Mouse (Mus musculus): ENCODE measurements around the gene Rbm18. TPM values are rescaled to one million over a fixed set of nuclear protein-coding genes. Genes with fewer than 3 reads are reported as not detected.

Rbm18 gene
- polyA plus RNA-seq, 1 experiment from 2014 or later: 60.5 TPM

DNA sequence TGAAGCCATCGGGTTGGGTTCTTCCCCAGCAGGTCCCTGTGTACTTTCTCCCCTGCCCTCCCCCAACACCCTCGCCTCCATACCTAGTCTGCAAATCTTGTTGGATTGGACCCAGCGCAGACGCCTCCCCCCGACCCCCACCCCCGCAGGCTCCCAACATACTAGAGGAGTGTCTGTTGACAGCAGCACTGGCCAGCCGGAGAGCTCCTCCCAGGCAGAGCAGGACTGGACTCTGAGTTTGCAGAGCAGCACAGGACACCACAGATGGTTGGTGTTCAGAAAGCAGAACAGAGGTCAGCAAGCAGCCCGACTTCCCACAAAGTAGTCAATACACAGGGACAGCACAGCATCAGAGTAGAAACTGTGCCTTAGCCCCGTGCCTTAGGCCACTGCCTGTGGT lies 55.1 kb downstream of the Rbm18 start:
- DNase-seq (ENCODE audit: low spot score): no peak
- no peaks in the 10 kb centered on the region for H3K9me3 ChIP-seq (ENCODE audit: low read length)
- H3K4me3 ChIP-seq (ENCODE audit: low read depth, low read length): no peak overlapping the region
- no peak for ATAC-seq
- no peak overlapping the region for H3K4me2 ChIP-seq (replicated peaks; ENCODE audit: low read depth, low read length)
- TF ChIP-seq EP300 (IDR thresholded peaks at IDR 0.05) (no peak), CTCF (IDR thresholded peaks at IDR 0.05) (no peak)
- no peaks in the 10 kb centered on the region for H3K27me3 ChIP-seq (replicated peaks; ENCODE audit: insufficient read depth, low read length)
- 18% methylated on average over 9 of the region's 9 CpGs for WGBS
- H3K4me1 ChIP-seq (ENCODE audit: insufficient read depth, low read depth, low read length): no peaks in the 10 kb centered on the region
- no peak overlapping the region for H3K27ac ChIP-seq (ENCODE audit: low read length)
- no peaks in the 10 kb centered on the region for H3K36me3 ChIP-seq (ENCODE audit: insufficient read depth, low read length)
- H3K9ac ChIP-seq (replicated peaks; ENCODE audit: low read depth): no peak overlapping the region

DNA sequence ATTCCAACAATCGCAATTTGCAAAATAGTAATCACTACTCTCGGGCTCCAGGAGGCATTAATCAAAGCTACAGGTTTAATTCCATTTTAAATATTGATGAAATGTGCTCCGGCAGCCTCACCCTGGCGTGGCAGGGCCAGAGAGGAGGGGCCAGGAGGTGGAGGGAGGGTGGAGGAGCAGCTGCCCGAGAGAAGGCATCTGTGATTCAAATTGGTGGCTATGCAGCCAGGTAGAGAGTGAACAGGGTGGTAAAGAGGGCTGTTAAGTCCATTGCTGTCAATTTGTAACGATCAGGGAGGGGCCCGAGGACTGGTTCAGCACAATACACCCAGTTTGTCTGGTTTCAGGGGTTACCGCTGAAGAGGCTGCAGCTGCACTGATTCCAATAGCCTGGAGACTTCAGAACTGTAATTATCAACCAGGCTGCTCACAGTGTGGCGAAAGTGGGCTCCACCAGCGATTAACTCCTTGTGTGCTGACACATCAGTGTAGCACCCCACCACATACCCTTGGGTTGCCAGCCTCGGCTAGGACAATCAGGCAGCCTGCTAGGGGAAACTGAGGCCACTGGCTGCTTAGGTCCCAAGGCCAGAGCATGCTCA lies 59.3 kb downstream of the Rbm18 start:
- 25% methylated on average over 11 of the region's 11 CpGs for WGBS
- no peak overlapping the region for H3K27ac ChIP-seq (ENCODE audit: low read length)
- no peaks in the 10 kb centered on the region for H3K27me3 ChIP-seq (replicated peaks; ENCODE audit: insufficient read depth, low read length)
- no peak overlapping the region for H3K9ac ChIP-seq (replicated peaks; ENCODE audit: low read depth)
- DNase-seq (ENCODE audit: low spot score): no peak
- no peak overlapping the region for H3K4me3 ChIP-seq (ENCODE audit: low read depth, low read length)
- no peaks in the 10 kb centered on the region for H3K36me3 ChIP-seq (ENCODE audit: insufficient read depth, low read length)
- no peak for ATAC-seq
- H3K4me1 ChIP-seq (ENCODE audit: insufficient read depth, low read depth, low read length): no peaks in the 10 kb centered on the region
- H3K9me3 ChIP-seq (ENCODE audit: low read length): no peaks in the 10 kb centered on the region
- TF ChIP-seq CTCF (IDR thresholded peaks at IDR 0.05) (no peak), EP300 (IDR thresholded peaks at IDR 0.05) (no peak)
- H3K4me2 ChIP-seq (replicated peaks; ENCODE audit: low read depth, low read length): no peak overlapping the region

DNA sequence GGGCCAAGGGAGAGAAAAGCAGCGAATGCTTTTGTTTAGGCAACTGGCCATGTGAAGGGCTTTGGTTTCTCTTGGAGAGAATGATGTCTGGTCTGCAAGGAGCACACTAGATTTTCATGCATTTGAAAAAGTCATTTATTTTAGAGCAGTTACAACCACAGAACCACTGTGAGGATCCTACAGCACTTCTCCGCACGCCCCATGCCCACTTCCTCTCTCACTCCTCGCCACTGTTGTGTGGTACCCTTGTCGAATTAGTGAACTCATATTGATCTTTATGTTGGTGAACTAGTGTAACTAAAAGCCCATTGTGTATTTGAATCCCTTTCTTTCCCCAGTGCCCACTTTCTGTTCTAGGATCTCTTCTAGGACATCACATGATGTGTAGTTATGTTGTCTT lies 61.4 kb downstream of the Rbm18 start:
- DNase-seq (ENCODE audit: low spot score): no peak
- 81% methylated on average over 5 of the region's 5 CpGs for WGBS
- no peak overlapping the region for H3K4me3 ChIP-seq (ENCODE audit: low read depth, low read length)
- TF ChIP-seq CTCF (IDR thresholded peaks at IDR 0.05): no peak
- no peak for TF ChIP-seq EP300 (IDR thresholded peaks at IDR 0.05)
- H3K27me3 ChIP-seq (replicated peaks; ENCODE audit: insufficient read depth, low read length): no peaks in the 10 kb centered on the region
- no peak overlapping the region for H3K27ac ChIP-seq (ENCODE audit: low read length)
- no peak for ATAC-seq
- H3K36me3 ChIP-seq (ENCODE audit: insufficient read depth, low read length): no peaks in the 10 kb centered on the region
- H3K9ac ChIP-seq (replicated peaks; ENCODE audit: low read depth): no peak overlapping the region
- no peaks in the 10 kb centered on the region for H3K9me3 ChIP-seq (ENCODE audit: low read length)
- no peak overlapping the region for H3K4me2 ChIP-seq (replicated peaks; ENCODE audit: low read depth, low read length)
- no peaks in the 10 kb centered on the region for H3K4me1 ChIP-seq (ENCODE audit: insufficient read depth, low read depth, low read length)

- Histone ChIP-seq H3K4me1 (ENCODE audit: insufficient read depth, low read depth, low read length) (no peaks in the 10 kb centered on the region), H3K27me3 (replicated peaks; ENCODE audit: insufficient read depth, low read length) (no peaks in the 10 kb centered on the region), H3K9ac (replicated peaks; ENCODE audit: low read depth) (no peak overlapping the region), H3K4me2 (replicated peaks; ENCODE audit: low read depth, low read length) (no peak overlapping the region), H3K9me3 (ENCODE audit: low read length) (no peaks in the 10 kb centered on the region), H3K27ac (ENCODE audit: low read length) (no peak overlapping the region), H3K36me3 (ENCODE audit: insufficient read depth, low read length) (no peaks in the 10 kb centered on the region), H3K4me3 (ENCODE audit: low read depth, low read length) (no peak overlapping the region)
- no peak for TF ChIP-seq EP300 (IDR thresholded peaks at IDR 0.05)
- TF ChIP-seq CTCF (IDR thresholded peaks at IDR 0.05): no peak
- no peak for DNase-seq (ENCODE audit: low spot score)
- WGBS: 51% methylated on average over 3 of the region's 3 CpGs
- ATAC-seq: no peak
These were observed 62.8 kb downstream of the Rbm18 start for GRCm38 (mm10) chr2:36073781-36074180.

DNA sequence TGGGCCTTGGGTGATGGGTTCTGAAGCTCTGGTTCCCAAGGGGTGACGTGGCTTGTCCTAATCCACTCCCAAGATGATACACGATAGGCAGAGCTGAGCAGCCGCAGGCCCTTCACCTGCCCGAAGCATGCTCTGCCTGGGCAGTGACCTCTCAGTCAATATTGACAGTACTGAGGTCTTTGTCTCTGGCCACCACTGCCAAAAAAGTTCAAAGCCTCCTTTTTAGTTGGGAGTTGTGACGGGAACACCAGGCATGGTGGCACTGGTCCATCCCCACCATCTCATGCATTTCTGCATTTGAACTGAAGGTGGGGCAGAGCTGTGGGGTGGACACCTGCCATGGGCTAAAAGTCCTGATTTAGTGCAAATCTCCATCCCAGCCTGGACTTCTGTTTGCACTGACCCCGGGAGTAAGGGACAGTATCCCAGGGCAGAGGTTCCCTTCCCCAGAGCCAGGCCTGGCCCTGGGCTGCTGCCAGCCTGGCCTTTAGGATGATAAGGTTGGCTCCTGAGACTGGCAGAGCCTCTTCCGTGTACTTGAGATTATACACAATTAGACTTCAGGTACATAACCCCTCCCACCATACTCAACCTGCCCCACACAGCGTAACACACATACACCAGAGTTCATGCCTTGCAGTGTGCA lies 64.8 kb downstream of the Rbm18 start:
- no peaks in the 10 kb centered on the region for H3K36me3 ChIP-seq (ENCODE audit: insufficient read depth, low read length)
- H3K4me3 ChIP-seq (ENCODE audit: low read depth, low read length): no peak overlapping the region
- no peak overlapping the region for H3K27ac ChIP-seq (ENCODE audit: low read length)
- 63% methylated on average over 8 of the region's 8 CpGs for WGBS
- TF ChIP-seq EP300 (IDR thresholded peaks at IDR 0.05): no peak
- no peak for TF ChIP-seq CTCF (IDR thresholded peaks at IDR 0.05)
- H3K27me3 ChIP-seq (replicated peaks; ENCODE audit: insufficient read depth, low read length): no peaks in the 10 kb centered on the region
- no peaks in the 10 kb centered on the region for H3K4me1 ChIP-seq (ENCODE audit: insufficient read depth, low read depth, low read length)
- no peak overlapping the region for H3K9ac ChIP-seq (replicated peaks; ENCODE audit: low read depth)
- no peak for DNase-seq (ENCODE audit: low spot score)
- no peak for ATAC-seq
- no peak overlapping the region for H3K4me2 ChIP-seq (replicated peaks; ENCODE audit: low read depth, low read length)
- no peaks in the 10 kb centered on the region for H3K9me3 ChIP-seq (ENCODE audit: low read length)

DNA sequence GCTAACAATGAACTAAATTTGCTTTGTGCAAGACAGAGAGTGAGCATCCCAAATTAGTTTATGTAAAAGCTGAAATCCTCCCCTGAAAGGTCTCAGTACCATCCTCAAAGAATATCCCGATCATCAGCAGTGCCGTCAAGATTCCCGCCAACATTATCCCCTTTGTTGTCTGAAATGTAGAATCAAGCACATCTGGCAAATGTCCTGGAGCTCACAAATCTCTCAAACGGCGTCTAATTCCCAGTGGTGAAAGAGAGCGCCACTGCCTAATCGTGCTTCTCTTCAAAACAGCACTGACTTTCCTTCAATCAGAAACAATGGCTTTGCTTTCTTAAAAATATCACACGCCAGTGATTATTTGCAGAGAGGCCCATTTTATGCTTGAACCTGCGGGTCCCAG lies 69.4 kb downstream of the Rbm18 start:
- no peak overlapping the region for H3K4me3 ChIP-seq (ENCODE audit: low read depth, low read length)
- 71% methylated on average over 9 of the region's 9 CpGs for WGBS
- DNase-seq (ENCODE audit: low spot score) (no peak), ATAC-seq (no peak)
- no peaks in the 10 kb centered on the region for H3K9me3 ChIP-seq (ENCODE audit: low read length)
- H3K4me1 ChIP-seq (ENCODE audit: insufficient read depth, low read depth, low read length): no peaks in the 10 kb centered on the region
- no peaks in the 10 kb centered on the region for H3K27me3 ChIP-seq (replicated peaks; ENCODE audit: insufficient read depth, low read length)
- TF ChIP-seq CTCF (IDR thresholded peaks at IDR 0.05) (no peak), EP300 (IDR thresholded peaks at IDR 0.05) (no peak)
- no peaks in the 10 kb centered on the region for H3K36me3 ChIP-seq (ENCODE audit: insufficient read depth, low read length)
- no peak overlapping the region for H3K27ac ChIP-seq (ENCODE audit: low read length)
- no peak overlapping the region for H3K9ac ChIP-seq (replicated peaks; ENCODE audit: low read depth)
- no peak overlapping the region for H3K4me2 ChIP-seq (replicated peaks; ENCODE audit: low read depth, low read length)

Other genes with a start within 250 kb of the Rbm18 start
- gene Ttll11, start 156.9 kb downstream of the Rbm18 start, polyA plus RNA-seq (2015; fragmentation: Nextera tagmentation; extraction: Ambion mirVana): 1.7 and 2.1 TPM in 2 replicates
- gene Ndufa8, start 87.4 kb downstream of the Rbm18 start, polyA plus RNA-seq (2015; fragmentation: Nextera tagmentation; extraction: Ambion mirVana): 202 and 228 TPM in 2 replicates
- gene Morn5, start 87.3 kb downstream of the Rbm18 start, polyA plus RNA-seq (2015; fragmentation: Nextera tagmentation; extraction: Ambion mirVana): 5.3 and 6.7 TPM in 2 replicates
- gene Lhx6, start 31.4 kb downstream of the Rbm18 start, polyA plus RNA-seq (2015; fragmentation: Nextera tagmentation; extraction: Ambion mirVana): 1.7 and 2.0 TPM in 2 replicates
- gene Mrrf, start 384 bp downstream of the Rbm18 start, polyA plus RNA-seq (2015; fragmentation: Nextera tagmentation; extraction: Ambion mirVana): 24.2 and 27.2 TPM in 2 replicates
- 111 and 116 TPM in 2 replicates for gene Ptgs1, start 93.7 kb upstream of the Rbm18 start, polyA plus RNA-seq (2015; fragmentation: Nextera tagmentation; extraction: Ambion mirVana)
- gene Olfr338, start 236.7 kb upstream of the Rbm18 start, polyA plus RNA-seq (2015; fragmentation: Nextera tagmentation; extraction: Ambion mirVana): not detected in 2 replicates

Data from lung, postnatal 0 days (tissue).